ENCODE assay signal across 7 mouse cellular contexts in the genomic region with DNA sequence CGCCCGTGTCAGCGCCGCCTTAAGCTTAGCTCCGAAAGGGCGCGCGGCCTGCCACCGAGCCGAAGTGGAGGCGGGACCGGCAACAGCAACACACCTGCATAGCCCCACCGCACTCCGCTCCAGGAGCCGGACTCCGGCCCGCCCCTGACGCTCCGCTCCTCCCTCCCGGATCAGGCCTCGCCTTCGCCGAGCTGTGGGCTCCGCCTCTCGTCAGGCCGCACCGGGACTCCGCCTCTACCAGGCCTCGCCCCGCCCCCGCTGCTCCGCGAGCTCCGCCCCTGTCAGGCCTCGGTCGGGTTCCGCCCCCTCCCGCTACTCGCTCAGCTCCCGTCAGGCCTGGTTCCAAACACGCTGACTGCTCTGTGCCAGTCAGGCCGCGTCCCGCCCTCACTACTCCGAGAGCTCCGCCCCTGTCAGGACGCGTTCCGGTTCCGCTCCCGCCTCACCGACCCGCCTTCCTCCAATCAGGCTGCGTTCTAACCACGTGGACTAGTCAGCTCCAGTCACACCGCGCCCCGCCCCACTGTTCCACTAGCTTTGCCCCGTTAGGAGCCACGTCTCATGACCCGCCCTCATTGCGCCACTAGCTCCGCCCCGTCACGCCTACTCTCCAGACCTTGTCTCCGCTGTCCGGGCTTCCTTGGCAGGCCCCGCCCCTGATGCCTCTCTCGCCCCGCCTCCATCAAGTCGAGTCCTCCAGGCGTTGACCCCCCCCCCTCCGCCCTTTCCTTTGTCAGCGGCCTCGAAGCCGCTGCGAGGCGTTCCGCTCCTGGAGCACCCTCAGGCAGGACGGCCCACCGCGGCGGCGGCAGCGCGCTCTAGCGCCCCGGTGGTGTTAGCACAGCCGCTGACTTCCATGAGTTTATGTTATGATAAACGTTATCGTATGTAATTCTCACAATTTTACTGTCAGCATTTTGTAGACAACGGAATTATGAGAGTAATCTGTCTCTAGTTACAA. TPM values are rescaled to one million over a fixed set of nuclear protein-coding genes. Genes with fewer than 3 reads are reported as not detected.
DNase-seq lines count a peak whose midpoint lies in the region; ATAC-seq lines count a peak whose summit lies in the region.

Gene Dnpep, minus strand, starts transcription at position 750 of the 961 bp plus-strand sequence.

- peak within 1 kb of the TSS; percentile 70 for H3K4me3 ChIP-seq in intestine, embryonic 15.5 days (replicated peaks)
- H3K4me3 ChIP-seq in midbrain, embryonic 10.5 days: peak within 1 kb of the TSS; percentile 71

- under 1% methylated on average over 91 of the region's 92 CpGs for WGBS in intestine, embryonic 15.5 days
- under 1% methylated on average over 92 of the region's 92 CpGs for WGBS in midbrain, embryonic 10.5 days

- H3K9me3 ChIP-seq in intestine, embryonic 15.5 days: no peaks in the 10 kb centered on the region
- no peaks in the 10 kb centered on the region for H3K9me3 ChIP-seq in midbrain, embryonic 10.5 days (replicated peaks)

- intact Hi-C loops in gastrocnemius, postnatal 36 days (cut with DNase I): loop anchor here (1.0 to 5.0 kb wide), 2 partner anchors 65 to 149 kb away; partner anchors contain the start of gene Zfand2b
- intact Hi-C loops in left cerebral cortex, postnatal 25 days (cut with DNase I): no loop called here

- H3K27ac ChIP-seq in intestine, embryonic 15.5 days: peak within 1 kb of the TSS; percentile 95
- H3K27ac ChIP-seq in midbrain, embryonic 10.5 days (replicated peaks): peak within 1 kb of the TSS; percentile 89

- peak; percentile 100 for DNase-seq in adrenal gland, adult 2 months
- DNase-seq in embryo, embryonic 11.5 days (ENCODE audit: low read depth, low spot score): peak; percentile 100
- peak; percentile 100 for DNase-seq in gastrocnemius, postnatal 36 days
- DNase-seq in left cerebral cortex, postnatal 25 days (ENCODE audit: low spot score in 2 of 2): peak; percentile 100
- DNase-seq in midbrain, embryonic 10.5 days (ENCODE audit: low spot score): peak; percentile 100
- peak; percentile 99 for DNase-seq in right cerebral cortex, postnatal 4 days

- peak; percentile 97 for ATAC-seq in intestine, embryonic 15.5 days

- H3K4me2 ChIP-seq in intestine, embryonic 15.5 days (replicated peaks): peak within 1 kb of the TSS; percentile 83

- peaks cover 18% of the 10 kb centered on the region for H3K36me3 ChIP-seq in intestine, embryonic 15.5 days
- peaks cover 32% of the 10 kb centered on the region for H3K36me3 ChIP-seq in midbrain, embryonic 10.5 days

- peaks cover 8% of the 10 kb centered on the region; the same call in 1 of the 2 replicates for H3K4me1 ChIP-seq in intestine, embryonic 15.5 days (replicated peaks)
- H3K4me1 ChIP-seq in midbrain, embryonic 10.5 days: peaks cover 14% of the 10 kb centered on the region

- peak within 1 kb of the TSS; percentile 70 for H3K9ac ChIP-seq in intestine, embryonic 15.5 days

- H3K27me3 ChIP-seq in intestine, embryonic 15.5 days (replicated peaks): no peaks in the 10 kb centered on the region
- no peaks in the 10 kb centered on the region for H3K27me3 ChIP-seq in midbrain, embryonic 10.5 days (ENCODE audit: low read depth, poor library complexity, severe bottlenecking)

RNA-seq across cellular contexts. Expression of gene Dnpep, which starts in this region (rescaled TPM):
- 100 to 1,000 TPM in 1 of 2 experiments, 10 to 100 TPM in 1; 85.2 to 100 TPM for total RNA-seq in adrenal gland, adult 2 months (2021)
- polyA plus RNA-seq in adrenal gland, adult 2 months (2012; rRNA removed): 149 and 179 TPM in 2 replicates
- 10 to 100 TPM; 46.4 to 48.3 TPM for total RNA-seq in gastrocnemius, postnatal 36 days (2021)
- polyA plus RNA-seq in intestine, embryonic 15.5 days (2015; fragmentation: Nextera tagmentation; extraction: Ambion mirVana): 131 and 145 TPM in 2 replicates
- 10 to 100 TPM; 48.9 to 52.5 TPM for total RNA-seq in left cerebral cortex, postnatal 25 days (2021)
- polyA plus RNA-seq in midbrain, embryonic 10.5 days (2016; fragmentation: Nextera tagmentation; extraction: Ambion mirVana): 157 and 176 TPM in 2 replicates

Comparison
In these comparisons a context has a peak if more than half of its experiments do, and no peak if none do; other contexts are left out.
1. Peak in every context shown above with its lines: DNase-seq, ATAC-seq, H3K4me3 ChIP-seq and H3K27ac ChIP-seq.